Mouse (Mus musculus) hindbrain, postnatal 0 days (tissue): ENCODE measurements around the gene Polm. TPM values are rescaled to one million over a fixed set of nuclear protein-coding genes. Genes with fewer than 3 reads are reported as not detected.
A peak's percentile ranks its signal among the peaks of the same experiment; 100 is the strongest.

Experiments
- ATAC-seq: fragments of 200-750 bp; cut with Nextera tagmentation; 2 replicates; pipeline ENCODE4 v1.8.0; 2017; ENCODE audit warnings: mild to moderate bottlenecking, moderate TSS enrichment, moderate library complexity
- DNase-seq: peaks from one replicate; pipeline ENCODE4 v3.0.0-alpha.2; 2015; ENCODE audit warnings: low spot score
- H3K27ac ChIP-seq: fragments of 300-500 bp; sonication (generic); 2 replicates; pipeline ENCODE4 v1.5.1; 2014; ENCODE audit warnings: mild to moderate bottlenecking
- H3K27me3 ChIP-seq: fragments of 300-500 bp; sonication (generic); 2 replicates; pipeline ENCODE4 v1.6.1; 2014; ENCODE audit warnings: low read length, mixed read lengths; ENCODE audit not compliant: insufficient read depth
- H3K36me3 ChIP-seq: fragments of 300-500 bp; sonication (generic); 2 replicates; pipeline ENCODE4 v1.6.1; 2014; ENCODE audit warnings: low read length, mixed read lengths; ENCODE audit not compliant: insufficient read depth
- H3K4me1 ChIP-seq: fragments of 300-500 bp; sonication (generic); 2 replicates; pipeline ENCODE4 v1.6.1; 2014; ENCODE audit warnings: antibody characterized with exemption, low read length, mixed read lengths; ENCODE audit not compliant: insufficient read depth
- H3K4me2 ChIP-seq: fragments of 300-500 bp; sonication (generic); 2 replicates; pipeline ENCODE4 v1.6.1; 2014; ENCODE audit warnings: low read depth, mild to moderate bottlenecking, low read length, moderate library complexity, mixed read lengths
- H3K4me3 ChIP-seq: fragments of 300-500 bp; sonication (generic); 2 replicates; pipeline ENCODE4 v1.5.1; 2014; ENCODE audit warnings: low read length
- H3K9ac ChIP-seq: fragments of 300-500 bp; sonication (generic); replicated peaks from 2 replicates; pipeline ENCODE4 v1.6.1; 2014; ENCODE audit warnings: mild to moderate bottlenecking, low read length, moderate library complexity, mixed read lengths
- H3K9me3 ChIP-seq: fragments of 300-500 bp; sonication (generic); 2 replicates; pipeline ENCODE4 v1.6.1; 2016; ENCODE audit warnings: low read length, mixed read lengths
- CTCF ChIP-seq: IDR thresholded peaks from 2 replicates; pipeline ENCODE4 v1.5.1; 2016; ENCODE audit warnings: antibody characterized with exemption, control low read depth, low read depth
- WGBS: fragments of 180-500 bp; shearing (Covaris S2); extraction: QIAGEN DNeasy Blood & Tissue Kit; methylation state at CpG from one replicate; pipeline ENCODE4 v1.1.7; 2014; 5-methylcytosine and 5-hydroxymethylcytosine counted together
- polyA plus RNA-seq: library from polyadenylated mRNA; unstranded; fragments of >200 nt; fragmentation: Nextera tagmentation; extraction: Ambion mirVana; gene quantifications from 2 replicates; pipeline ENCODE4 v1.2.1, GENCODE M21; 2015
- total RNA-seq: library from RNA; depleted of rRNA; stranded (reverse); fragments of >200 nt; gene quantifications from 2 replicates; pipeline ENCODE4 v1.2.3, GENCODE M21; 2014

The Polm gene
- total and polyA plus RNA-seq, 2 experiments from 2014 or later: 6.2 to 14.7 TPM

- Histone ChIP-seq H3K4me1 (no peaks in the 10 kb centered on the region), H3K9me3 (no peaks in the 10 kb centered on the region), H3K4me2 (no peak overlapping the region), H3K4me3 (no peak overlapping the region), H3K27ac (no peak overlapping the region), H3K36me3 (peaks cover 57% of the 10 kb centered on the region), H3K27me3 (no peaks in the 10 kb centered on the region), H3K9ac (no peak overlapping the region)
- no peak for TF ChIP-seq CTCF
- no peak for DNase-seq
- no peak for ATAC-seq
- WGBS: 77% methylated on average over 17 of the region's 17 CpGs
Observed at GRCm38 (mm10) chr11:5799621-5800490, 38.0 kb downstream of the Polm start.

- peaks cover 74% of the 10 kb centered on the region for H3K36me3 ChIP-seq
- DNase-seq (no peak), ATAC-seq (no peak)
- H3K4me2 ChIP-seq: no peak overlapping the region
- no peak overlapping the region for H3K27ac ChIP-seq
- no peak overlapping the region for H3K9ac ChIP-seq
- H3K27me3 ChIP-seq: no peaks in the 10 kb centered on the region
- 90% methylated on average over 5 of the region's 5 CpGs for WGBS
- TF ChIP-seq CTCF: no peak
- H3K4me1 ChIP-seq: no peaks in the 10 kb centered on the region
- H3K9me3 ChIP-seq: no peaks in the 10 kb centered on the region
- H3K4me3 ChIP-seq: no peak overlapping the region
Observed at GRCm38 (mm10) chr11:5797928-5798327, 39.9 kb downstream of the Polm start.

GRCm38 (mm10) chr11:5797371-5797770 lies 40.4 kb downstream of the Polm start:
- no peaks in the 10 kb centered on the region for H3K9me3 ChIP-seq
- H3K4me3 ChIP-seq: no peak overlapping the region
- DNase-seq (no peak), ATAC-seq (no peak)
- no peak for TF ChIP-seq CTCF
- no peak overlapping the region for H3K9ac ChIP-seq
- no peak overlapping the region for H3K27ac ChIP-seq
- H3K4me1 ChIP-seq: no peaks in the 10 kb centered on the region
- peaks cover 79% of the 10 kb centered on the region for H3K36me3 ChIP-seq
- no peaks in the 10 kb centered on the region for H3K27me3 ChIP-seq
- WGBS: 77% methylated on average over 11 of the region's 11 CpGs
- H3K4me2 ChIP-seq: no peak overlapping the region

- Histone ChIP-seq H3K27me3 (no peaks in the 10 kb centered on the region), H3K4me2 (no peak overlapping the region), H3K4me1 (no peaks in the 10 kb centered on the region), H3K9me3 (no peaks in the 10 kb centered on the region), H3K9ac (no peak overlapping the region), H3K27ac (no peak overlapping the region), H3K36me3 (peaks cover 83% of the 10 kb centered on the region), H3K4me3 (no peak overlapping the region)
- WGBS: 77% methylated on average over 15 of the region's 15 CpGs
- ATAC-seq: no peak
- no peak for DNase-seq
- no peak for TF ChIP-seq CTCF
Observed at GRCm38 (mm10) chr11:5796939-5797338, 40.9 kb downstream of the Polm start.

GRCm38 (mm10) chr11:5795706-5796105 lies 42.1 kb downstream of the Polm start:
- ATAC-seq: peak; percentile 36
- no peak overlapping the region for H3K27ac ChIP-seq
- H3K4me1 ChIP-seq: no peaks in the 10 kb centered on the region
- no peak overlapping the region for H3K4me3 ChIP-seq
- DNase-seq: peak; percentile 18
- no peak for TF ChIP-seq CTCF
- H3K27me3 ChIP-seq: no peaks in the 10 kb centered on the region
- WGBS: 55% methylated on average over 7 of the region's 7 CpGs
- no peaks in the 10 kb centered on the region for H3K9me3 ChIP-seq
- H3K9ac ChIP-seq: no peak overlapping the region
- no peak overlapping the region for H3K4me2 ChIP-seq
- peaks cover 85% of the 10 kb centered on the region for H3K36me3 ChIP-seq

GRCm38 (mm10) chr11:5795290-5795689 lies 42.5 kb downstream of the Polm start:
- no peak overlapping the region for H3K4me3 ChIP-seq
- H3K9ac ChIP-seq: no peak overlapping the region
- DNase-seq: no peak
- no peak for ATAC-seq
- H3K4me2 ChIP-seq: no peak overlapping the region
- H3K36me3 ChIP-seq: peaks cover 83% of the 10 kb centered on the region
- no peaks in the 10 kb centered on the region for H3K27me3 ChIP-seq
- H3K9me3 ChIP-seq: no peaks in the 10 kb centered on the region
- H3K27ac ChIP-seq: no peak overlapping the region
- WGBS: 77% methylated on average over 9 of the region's 9 CpGs
- H3K4me1 ChIP-seq: no peaks in the 10 kb centered on the region
- TF ChIP-seq CTCF: no peak

GRCm38 (mm10) chr11:5790431-5790830 lies 47.4 kb downstream of the Polm start:
- 92% methylated on average over 1 of the region's 1 CpGs for WGBS
- ATAC-seq (no peak), DNase-seq (no peak)
- H3K36me3 ChIP-seq: peaks cover 41% of the 10 kb centered on the region
- no peak overlapping the region for H3K27ac ChIP-seq
- H3K27me3 ChIP-seq: no peaks in the 10 kb centered on the region
- no peak overlapping the region for H3K9ac ChIP-seq
- H3K9me3 ChIP-seq: no peaks in the 10 kb centered on the region
- H3K4me1 ChIP-seq: peaks cover 13% of the 10 kb centered on the region
- no peak overlapping the region for H3K4me3 ChIP-seq
- no peak for TF ChIP-seq CTCF
- H3K4me2 ChIP-seq: no peak overlapping the region
